Mouse (Mus musculus): ENCODE measurements around the gene Wdfy3.
"Not testable (repeated sequence)": the region's sequence is repeated elsewhere in the genome, so short reads cannot be mapped to it uniquely, and the experiment has no call there.

The Wdfy3 gene

DNA sequence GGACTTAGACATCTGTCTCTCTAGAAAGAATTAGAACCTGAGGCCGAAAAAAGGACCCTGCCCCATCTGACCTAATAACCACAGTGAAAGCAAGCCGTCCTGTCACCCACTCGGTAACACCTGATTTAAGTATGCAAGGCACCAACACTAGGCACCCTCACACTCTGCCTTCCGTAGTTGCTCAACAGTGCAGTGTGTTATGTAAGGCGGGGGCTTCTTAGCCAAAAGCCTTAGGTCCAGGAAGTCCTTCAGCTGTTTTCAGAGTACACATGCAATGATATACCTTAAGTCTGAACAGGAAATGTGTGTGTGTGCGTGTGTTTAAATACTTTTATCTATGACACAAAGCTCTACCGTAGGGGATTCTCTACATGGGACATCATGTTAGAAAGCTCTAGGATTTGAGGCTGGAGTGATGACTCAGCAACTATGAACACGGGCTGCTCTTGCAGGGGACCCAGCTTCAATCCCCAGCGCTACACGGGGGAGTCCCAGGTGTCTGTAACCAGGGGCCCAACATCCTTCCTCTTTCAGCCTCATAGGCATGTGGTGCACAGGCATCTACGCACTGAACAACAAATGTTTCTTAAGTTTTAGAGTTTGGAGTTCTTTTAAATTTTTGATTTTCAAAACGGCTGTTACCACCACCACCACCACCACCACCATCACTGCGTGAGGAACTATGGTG, 131.7 kb downstream of the Wdfy3 start:
- no peak for DNase-seq (ENCODE audit: low spot score in 2 of 2)

DNA sequence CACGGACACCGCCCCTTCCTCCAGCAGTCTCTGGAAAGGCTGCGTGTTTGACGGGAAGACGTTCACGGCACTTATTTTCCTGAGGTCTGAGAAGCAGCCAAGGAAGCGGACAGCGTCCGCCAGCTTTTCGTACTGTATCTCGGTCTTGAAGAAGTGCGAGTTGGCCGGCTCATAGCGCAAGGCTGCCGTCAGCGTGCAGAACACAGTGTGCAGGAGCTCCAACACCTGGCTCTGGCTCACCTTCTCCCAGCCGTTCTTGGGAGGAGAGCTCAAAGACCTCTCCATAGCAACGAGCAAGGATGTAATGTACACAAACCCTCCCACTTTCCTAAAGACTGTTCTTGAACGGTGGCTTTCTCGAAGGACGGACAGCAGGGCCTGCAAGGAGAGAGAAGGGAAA, 132.4 kb downstream of the Wdfy3 start:
- DNase-seq (ENCODE audit: low spot score in 2 of 2): no peak

GRCm38 (mm10) chr5:101935893-101936292, 133.8 kb downstream of the Wdfy3 start:
- DNase-seq (ENCODE audit: low spot score in 2 of 2): no peak

GRCm38 (mm10) chr5:101934629-101935028, 135.1 kb downstream of the Wdfy3 start:
- no peak for DNase-seq (ENCODE audit: low spot score in 2 of 2)

GRCm38 (mm10) chr5:101932971-101933810, 136.5 kb downstream of the Wdfy3 start:
- DNase-seq (ENCODE audit: low spot score in 2 of 2): no peak

DNA sequence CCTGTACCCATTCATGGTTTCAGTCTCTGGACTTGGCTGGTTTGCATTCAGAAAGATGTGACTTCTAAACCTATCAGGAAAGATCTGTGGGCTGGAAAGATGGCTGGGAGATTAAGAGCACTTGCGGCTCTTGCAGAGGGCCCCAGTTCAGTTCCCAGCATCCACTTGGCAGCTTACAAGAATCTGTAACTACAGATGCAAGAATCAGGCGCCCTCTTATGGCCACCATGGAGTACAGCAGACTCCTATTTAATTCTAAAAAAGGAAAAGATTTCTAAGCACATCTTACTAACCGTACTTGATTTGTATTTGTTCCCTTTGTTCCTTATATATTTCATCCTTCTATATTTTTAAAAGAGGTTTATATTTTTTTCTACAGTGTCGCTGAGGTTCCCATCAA, 137.7 kb downstream of the Wdfy3 start:
- DNase-seq (ENCODE audit: low spot score in 2 of 2): no peak

DNA sequence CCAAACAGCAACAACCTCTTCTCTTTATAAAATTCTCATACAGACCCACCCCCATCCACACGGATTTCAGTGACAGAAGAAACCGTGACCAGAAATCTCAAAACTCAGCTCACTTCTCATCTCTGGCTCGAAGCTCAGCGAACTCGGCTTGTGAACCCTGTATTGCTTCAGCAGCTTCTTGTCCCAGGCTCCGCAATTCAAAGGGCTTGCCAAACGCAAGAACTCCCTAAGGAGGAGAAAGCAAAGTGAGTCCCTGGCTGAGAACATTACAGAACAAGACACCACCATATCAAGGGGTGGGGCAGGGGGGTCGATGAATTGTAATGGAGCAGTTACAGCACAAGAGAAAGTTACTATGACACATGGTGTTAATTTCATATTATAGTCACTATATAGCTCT, 143.4 kb downstream of the Wdfy3 start:
- DNase-seq (ENCODE audit: low spot score in 2 of 2): no peak

DNA sequence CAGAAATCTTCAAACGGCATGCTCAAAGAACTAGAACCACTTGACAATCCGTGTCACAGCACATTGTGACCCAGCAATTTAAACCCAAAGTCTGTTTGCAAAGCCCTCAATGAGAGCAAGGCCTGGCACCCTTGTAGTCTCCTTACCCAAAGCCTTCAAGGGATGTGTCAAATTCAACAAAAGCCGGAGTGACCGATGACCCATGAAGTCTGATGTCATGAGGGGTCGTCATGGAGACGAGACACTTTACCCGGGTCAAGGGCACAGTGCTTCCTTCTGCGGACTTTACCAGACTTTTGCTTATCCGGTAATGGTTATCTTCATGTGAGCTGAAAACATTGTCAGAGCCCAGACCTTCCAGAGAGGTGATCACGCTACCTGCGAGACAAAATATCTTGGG, 146.0 kb downstream of the Wdfy3 start:
- no peak for DNase-seq (ENCODE audit: low spot score in 2 of 2)

- no peak for DNase-seq (ENCODE audit: low spot score in 2 of 2)
Measured at GRCm38 (mm10) chr5:101919559-101919958, 150.2 kb downstream of the Wdfy3 start.

DNA sequence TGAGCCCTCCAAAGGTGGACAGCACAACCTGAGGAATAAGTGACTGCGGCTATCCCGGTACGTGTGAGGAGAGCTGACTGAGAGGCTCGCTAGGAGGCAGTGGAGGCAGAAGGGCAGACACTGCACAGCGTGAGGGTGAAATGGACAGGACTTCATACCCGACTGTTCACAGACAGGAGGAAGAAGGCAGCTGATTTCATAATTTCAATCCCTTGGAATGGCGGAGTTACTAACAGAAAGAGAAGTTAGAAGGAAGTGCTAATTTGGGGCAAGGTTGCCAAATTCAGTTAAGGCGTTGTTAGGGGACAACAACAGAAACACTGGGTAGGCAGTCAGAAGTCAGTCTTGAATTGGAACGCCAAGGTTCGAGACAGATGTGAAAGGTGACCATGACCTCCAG, 160.3 kb downstream of the Wdfy3 start:
- DNase-seq (ENCODE audit: low spot score in 2 of 2): no peak

DNA sequence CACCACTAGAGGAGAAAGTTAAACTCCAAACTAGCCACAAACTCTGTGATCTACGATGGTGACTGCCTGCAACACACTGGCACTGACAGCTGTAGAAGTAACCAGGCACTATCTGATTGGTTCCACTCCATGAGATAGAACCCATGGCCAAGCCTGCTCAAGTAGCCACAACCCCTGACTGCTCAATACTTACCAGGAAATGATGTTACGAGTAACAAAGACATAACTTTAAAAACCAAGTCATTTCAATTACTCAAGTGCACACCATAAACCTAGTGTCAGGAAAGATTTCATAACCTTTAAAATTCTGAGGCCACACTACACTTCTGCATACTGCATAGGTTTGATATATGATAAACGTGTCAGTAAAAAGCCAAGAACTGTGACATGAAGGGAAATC, 164.1 kb downstream of the Wdfy3 start:
- no peak for DNase-seq (ENCODE audit: low spot score in 2 of 2)

DNA sequence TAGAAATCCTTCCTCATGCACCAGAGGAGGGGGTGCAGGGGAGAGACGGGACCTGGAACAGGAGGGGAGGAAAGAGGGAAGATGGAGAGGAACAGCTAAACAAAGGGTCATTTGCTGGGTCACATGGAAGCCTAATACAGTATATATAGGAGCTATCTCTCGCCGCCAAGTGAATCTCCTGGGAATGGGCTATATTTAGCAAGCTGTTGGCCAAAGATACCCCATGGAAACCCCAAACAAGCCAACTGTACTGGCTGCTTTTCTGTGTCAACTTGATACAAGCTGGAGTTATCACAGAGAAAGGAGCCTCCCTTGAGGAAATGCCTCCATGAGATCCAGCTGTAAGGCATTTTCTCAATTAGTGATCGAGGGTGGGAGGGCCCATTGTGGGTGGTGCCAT, 164.9 kb downstream of the Wdfy3 start:
- DNase-seq (ENCODE audit: low spot score in 2 of 2): not testable (repeated sequence)

DNA sequence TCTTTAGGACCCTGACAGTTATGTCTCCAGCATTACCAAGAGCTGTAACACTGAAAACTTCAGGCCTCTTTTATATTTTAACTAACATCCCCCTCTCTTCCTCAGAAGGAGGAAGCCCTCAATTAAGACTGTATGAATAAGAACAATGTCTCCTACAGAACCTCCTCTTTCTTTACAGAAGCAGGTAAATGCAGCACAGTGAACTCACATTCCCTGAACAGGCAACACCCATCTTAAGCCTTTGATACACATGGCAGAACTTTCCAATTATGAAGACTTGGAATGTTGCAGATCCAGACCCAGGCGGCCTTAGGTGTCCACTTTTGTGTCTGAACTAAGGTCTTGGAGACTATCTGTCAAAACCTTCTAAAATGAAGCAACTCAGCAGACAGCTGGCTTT, 167.0 kb downstream of the Wdfy3 start:
- no peak for DNase-seq (ENCODE audit: low spot score in 2 of 2)

GRCm38 (mm10) chr5:101899981-101900380, 169.7 kb downstream of the Wdfy3 start:
- no peak for DNase-seq (ENCODE audit: low spot score in 2 of 2)

DNA sequence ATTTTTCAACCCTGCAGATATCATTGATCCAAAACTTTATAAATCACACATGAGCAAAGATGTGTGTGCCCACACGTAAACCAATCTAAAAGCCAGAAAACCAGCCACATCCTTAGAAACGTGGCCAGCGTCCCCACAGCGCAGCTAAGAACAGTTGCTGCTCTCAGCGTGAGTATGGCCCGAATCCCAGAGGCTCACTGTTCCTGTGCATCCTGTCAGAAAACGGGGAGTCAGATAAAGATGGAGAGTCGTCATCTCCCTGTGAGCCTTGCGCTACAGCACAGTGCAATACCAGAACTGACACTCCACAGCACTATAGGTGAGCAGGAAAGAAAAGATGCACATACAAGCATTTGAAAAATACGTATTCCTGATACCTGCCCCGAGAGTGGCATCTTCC, 172.9 kb downstream of the Wdfy3 start:
- DNase-seq (ENCODE audit: low spot score in 2 of 2): no peak

DNA sequence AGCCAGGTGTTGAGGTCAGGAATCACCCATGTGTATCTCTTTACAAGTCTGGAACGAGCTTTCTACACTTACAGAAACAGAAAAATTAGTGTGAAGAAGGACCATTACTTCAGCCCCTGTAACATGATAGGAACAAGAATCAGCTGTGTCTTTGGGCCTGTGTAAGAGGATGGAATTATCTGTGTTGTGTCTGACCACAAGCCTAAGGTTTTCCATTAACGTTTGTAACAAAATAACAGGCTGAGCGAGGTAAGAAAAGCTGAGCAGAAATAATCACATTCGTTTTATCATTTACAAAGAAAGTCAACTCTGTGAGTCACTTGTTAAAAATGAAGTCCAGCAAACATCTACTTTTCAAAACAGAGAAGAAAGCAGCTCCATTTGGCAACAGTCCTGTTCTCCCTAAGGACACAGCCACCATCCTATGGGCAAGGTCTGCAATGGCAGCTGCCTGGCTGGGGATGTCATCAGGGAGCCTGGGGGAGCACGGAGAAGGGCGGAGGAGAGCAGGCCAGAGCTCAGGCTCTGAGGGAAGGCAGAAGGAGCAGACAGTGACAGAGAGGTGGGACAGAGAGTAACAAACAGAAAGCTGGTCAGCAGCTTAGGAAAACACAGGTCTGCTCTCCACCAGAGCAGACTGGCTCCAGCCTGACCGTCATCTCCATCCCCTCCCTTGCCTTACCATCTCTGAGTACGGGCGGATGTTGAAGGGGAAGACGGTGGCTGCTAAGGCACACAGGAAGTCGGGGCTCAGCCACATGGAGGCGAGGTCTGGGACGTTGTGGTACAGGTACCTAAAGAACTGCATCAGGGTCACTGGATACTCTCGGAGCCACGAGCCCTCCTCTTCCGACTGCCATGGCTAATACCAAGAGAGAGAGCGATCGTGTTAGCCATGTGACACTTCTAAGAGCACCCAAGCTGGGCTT, 173.7 kb downstream of the Wdfy3 start:
- no peak for DNase-seq (ENCODE audit: low spot score in 2 of 2)

GRCm38 (mm10) chr5:101895119-101895518, 174.6 kb downstream of the Wdfy3 start:
- DNase-seq (ENCODE audit: low spot score in 2 of 2): no peak

DNA sequence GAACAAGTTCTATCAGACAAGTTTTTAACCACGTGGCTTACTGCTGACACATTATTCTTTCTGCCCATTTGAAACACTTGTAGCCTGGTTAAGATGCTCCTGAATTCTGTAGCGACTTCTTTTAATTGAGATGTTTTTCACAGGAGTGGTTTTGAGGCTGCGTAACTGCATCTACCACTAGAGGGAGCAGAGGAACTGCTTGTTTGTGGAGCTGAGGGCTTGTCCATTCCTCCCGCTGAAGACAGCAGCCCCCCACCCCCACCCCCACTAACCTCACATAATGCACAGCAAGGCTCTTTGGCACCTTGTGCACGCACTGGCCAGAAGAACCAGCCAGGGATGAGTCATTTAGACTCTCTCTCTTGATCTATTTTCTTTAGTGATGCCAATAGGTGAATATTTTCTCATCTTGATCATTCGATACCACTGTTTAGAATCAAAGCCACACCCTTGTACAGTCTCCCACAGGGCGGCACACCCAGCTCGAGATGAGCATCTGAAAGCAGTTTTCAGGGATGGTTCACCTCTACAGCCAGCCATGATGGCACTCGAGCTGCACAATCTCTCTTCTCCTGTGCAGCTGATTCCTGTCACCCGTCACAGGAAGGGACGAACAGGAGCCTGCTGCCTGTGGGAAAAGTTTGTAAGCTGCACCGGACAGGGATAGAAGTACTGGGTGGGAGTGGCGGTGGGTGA, 175.8 kb downstream of the Wdfy3 start:
- DNase-seq (ENCODE audit: low spot score in 2 of 2): no peak

- no peak for DNase-seq (ENCODE audit: low spot score in 2 of 2)
Measured at GRCm38 (mm10) chr5:101891694-101892416, 177.9 kb downstream of the Wdfy3 start.

- no peak for DNase-seq (ENCODE audit: low spot score in 2 of 2)
Measured at GRCm38 (mm10) chr5:101887989-101888388, 181.7 kb downstream of the Wdfy3 start.

DNA sequence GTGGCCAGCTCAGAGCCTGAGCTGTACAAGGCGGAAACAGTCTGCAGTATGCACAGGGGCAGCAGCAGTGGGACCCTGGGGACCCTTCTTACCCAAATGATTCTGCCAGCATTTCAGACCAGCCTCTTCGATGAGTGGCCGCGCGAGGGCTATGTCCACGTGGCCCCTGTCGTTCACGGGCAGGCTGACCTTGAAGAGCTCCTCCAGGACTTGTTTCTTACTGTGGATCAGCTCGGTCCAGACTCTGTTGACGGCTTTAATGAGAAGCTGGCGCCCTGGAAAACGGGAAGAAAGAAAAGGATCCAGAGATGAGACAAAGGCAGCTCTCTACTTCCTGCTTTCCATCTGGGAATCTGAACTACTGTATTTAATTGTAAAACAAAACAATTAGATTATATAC, 184.7 kb downstream of the Wdfy3 start:
- DNase-seq (ENCODE audit: low spot score in 2 of 2): no peak

Data from spleen, postnatal 4 days (tissue).